Mouse (Mus musculus): ENCODE measurements around the gene Htr1f.

Gene Htr1f

GRCm38 (mm10) chr16:64961690-64962089 lies 144.0 kb downstream of the Htr1f start:
- no peak for DNase-seq (ENCODE audit: low read depth)

GRCm38 (mm10) chr16:64941646-64942195 lies 163.9 kb downstream of the Htr1f start:
- DNase-seq (ENCODE audit: low read depth) = no peak

GRCm38 (mm10) chr16:64934793-64935192 lies 170.9 kb downstream of the Htr1f start:
- DNase-seq (ENCODE audit: low read depth) = no peak

GRCm38 (mm10) chr16:64934011-64934410 lies 171.6 kb downstream of the Htr1f start:
- no peak for DNase-seq (ENCODE audit: low read depth)

GRCm38 (mm10) chr16:64923500-64923899 lies 182.2 kb downstream of the Htr1f start:
- no peak for DNase-seq (ENCODE audit: low read depth)

- DNase-seq (ENCODE audit: low read depth) = no peak
These were observed 196.9 kb downstream of the Htr1f start for GRCm38 (mm10) chr16:64908747-64909146.

GRCm38 (mm10) chr16:64907112-64907511 lies 198.5 kb downstream of the Htr1f start:
- DNase-seq (ENCODE audit: low read depth) = no peak

GRCm38 (mm10) chr16:64903328-64903727 lies 202.3 kb downstream of the Htr1f start:
- no peak for DNase-seq (ENCODE audit: low read depth)

GRCm38 (mm10) chr16:64899084-64899483 lies 206.6 kb downstream of the Htr1f start:
- no peak for DNase-seq (ENCODE audit: low read depth)

GRCm38 (mm10) chr16:64889496-64889895 lies 216.2 kb downstream of the Htr1f start:
- DNase-seq (ENCODE audit: low read depth) = no peak

- DNase-seq (ENCODE audit: low read depth) = no peak
These were observed 220.1 kb downstream of the Htr1f start for GRCm38 (mm10) chr16:64885547-64885946.

- DNase-seq (ENCODE audit: low read depth) = no peak
These were observed 220.5 kb downstream of the Htr1f start for GRCm38 (mm10) chr16:64885142-64885541.

GRCm38 (mm10) chr16:64884420-64884838 lies 221.2 kb downstream of the Htr1f start:
- no peak for DNase-seq (ENCODE audit: low read depth)

GRCm38 (mm10) chr16:64883896-64884295 lies 221.8 kb downstream of the Htr1f start:
- DNase-seq (ENCODE audit: low read depth) = no peak

- DNase-seq (ENCODE audit: low read depth) = no peak
These were observed 224.2 kb downstream of the Htr1f start for GRCm38 (mm10) chr16:64881442-64881841.

- no peak for DNase-seq (ENCODE audit: low read depth)
These were observed 224.7 kb downstream of the Htr1f start for GRCm38 (mm10) chr16:64880986-64881385.

- no peak for DNase-seq (ENCODE audit: low read depth)
These were observed 225.9 kb downstream of the Htr1f start for GRCm38 (mm10) chr16:64879735-64880134.

- no peak for DNase-seq (ENCODE audit: low read depth)
These were observed 227.0 kb downstream of the Htr1f start for GRCm38 (mm10) chr16:64878611-64879132.

GRCm38 (mm10) chr16:64877314-64877713 lies 228.3 kb downstream of the Htr1f start:
- no peak for DNase-seq (ENCODE audit: low read depth)

- no peak for DNase-seq (ENCODE audit: low read depth)
These were observed 228.9 kb downstream of the Htr1f start for GRCm38 (mm10) chr16:64876631-64877265.

GRCm38 (mm10) chr16:64875822-64876221 lies 229.8 kb downstream of the Htr1f start:
- no peak for DNase-seq (ENCODE audit: low read depth)

GRCm38 (mm10) chr16:64875384-64875783 lies 230.3 kb downstream of the Htr1f start:
- no peak for DNase-seq (ENCODE audit: low read depth)

Data from fibroblast of lung, adult 2 months (primary cell).